Mouse (Mus musculus): ENCODE data around the gene Enpp3. TPM values are rescaled to one million over a fixed set of nuclear protein-coding genes. Genes with fewer than 3 reads are reported as not detected.
A peak's percentile ranks its signal among the peaks of the same experiment; 100 is the strongest.
"Not testable (repeated sequence)": the region's sequence is repeated elsewhere in the genome, so short reads cannot be mapped to it uniquely, and the experiment has no call there.

Enpp3 gene
- polyA plus RNA-seq, 1 experiment from 2014 or later = 9.2 TPM

DNA sequence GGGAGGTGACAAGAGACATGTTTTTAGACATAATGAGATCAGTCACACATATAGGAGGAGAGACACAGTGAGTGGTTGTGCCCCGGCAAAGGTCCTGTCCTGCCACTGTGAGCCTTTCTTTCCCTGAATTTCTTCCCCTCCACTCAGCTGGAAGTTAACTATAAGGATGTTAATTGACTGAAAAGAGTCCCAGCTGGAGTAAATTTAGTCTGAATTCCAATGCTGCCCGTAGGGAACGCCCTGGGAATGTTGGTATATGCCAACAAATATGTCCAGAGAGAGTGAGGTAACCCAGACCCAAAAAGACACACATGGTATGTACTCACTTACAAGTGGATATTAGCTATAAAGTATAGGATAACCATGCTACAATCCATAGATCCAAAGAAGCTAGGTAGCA lies 23.1 kb downstream of the Enpp3 start:
- no peaks in the 10 kb centered on the region for H3K36me3 ChIP-seq (replicated peaks; ENCODE audit: control insufficient read depth, insufficient read depth, low read depth, low read length)
- no peak overlapping the region for H3K9ac ChIP-seq (replicated peaks; ENCODE audit: low read length)
- WGBS = 41% methylated on average over 3 of the region's 3 CpGs
- H3K4me2 ChIP-seq (ENCODE audit: low read depth, low read length) = no peak overlapping the region
- DNase-seq (ENCODE audit: low spot score) = peak; percentile 43
- H3K27me3 ChIP-seq (ENCODE audit: control insufficient read depth, insufficient read depth, low read length) = no peaks in the 10 kb centered on the region
- no peak for ATAC-seq (replicated peaks; ENCODE audit: insufficient number of reproducible peaks, low FRiP score, low TSS enrichment, low read depth)
- H3K4me1 ChIP-seq (ENCODE audit: control insufficient read depth, insufficient read depth, low read length) = no peaks in the 10 kb centered on the region
- H3K4me3 ChIP-seq (ENCODE audit: low read depth, low read length) = no peak overlapping the region
- no peaks in the 10 kb centered on the region for H3K9me3 ChIP-seq (replicated peaks; ENCODE audit: control insufficient read depth, low read length)
- no peak overlapping the region for H3K27ac ChIP-seq (replicated peaks; ENCODE audit: low read depth, low read length)

DNA sequence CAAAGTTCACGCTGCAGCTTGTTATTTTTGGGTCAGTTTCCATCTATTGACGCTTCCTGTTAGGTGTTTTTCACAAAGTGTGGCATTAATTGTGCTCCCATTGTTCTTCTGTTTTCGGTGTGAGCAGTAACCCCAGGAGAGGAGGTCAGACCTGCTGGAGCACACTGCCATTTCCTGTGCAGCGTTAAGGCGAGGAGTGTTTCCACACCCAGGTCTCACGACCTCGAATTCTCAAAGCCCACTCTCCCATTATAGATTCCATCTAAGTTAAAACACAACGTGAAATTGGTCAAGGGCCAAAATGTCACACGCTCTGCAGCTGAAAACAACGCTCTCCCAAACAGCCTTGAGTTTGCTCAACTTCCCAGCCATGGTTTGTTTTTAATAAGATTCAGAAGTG lies 32.0 kb downstream of the Enpp3 start:
- no peaks in the 10 kb centered on the region for H3K9me3 ChIP-seq (replicated peaks; ENCODE audit: control insufficient read depth, low read length)
- DNase-seq (ENCODE audit: low spot score) = peak; percentile 34
- ATAC-seq (replicated peaks; ENCODE audit: insufficient number of reproducible peaks, low FRiP score, low TSS enrichment, low read depth) = no peak

DNA sequence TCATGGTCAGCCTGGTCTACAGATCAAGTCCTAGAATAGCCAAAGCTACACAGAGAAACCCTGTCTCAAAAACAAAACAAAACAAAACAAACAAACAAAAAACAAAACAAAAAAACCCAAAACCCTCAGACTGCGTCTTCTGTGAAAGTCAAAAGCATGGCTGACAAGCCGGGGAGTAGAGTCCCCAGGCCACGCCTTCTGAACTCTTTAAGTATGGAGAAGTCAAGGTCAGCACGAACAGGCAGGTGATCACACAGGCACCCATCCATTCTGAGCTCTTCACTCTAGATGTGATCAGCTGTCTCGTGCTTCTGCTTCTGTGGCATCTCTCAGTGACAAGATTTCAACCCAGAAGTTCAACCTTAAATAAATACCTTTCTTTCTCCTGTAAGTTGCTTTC lies 35.9 kb downstream of the Enpp3 start:
- no peaks in the 10 kb centered on the region for H3K36me3 ChIP-seq (replicated peaks; ENCODE audit: control insufficient read depth, insufficient read depth, low read depth, low read length)
- no peaks in the 10 kb centered on the region for H3K27me3 ChIP-seq (ENCODE audit: control insufficient read depth, insufficient read depth, low read length)

More for the DNA sequence above, 32.0 kb downstream of the Enpp3 start:
- no peaks in the 10 kb centered on the region for H3K4me1 ChIP-seq (ENCODE audit: control insufficient read depth, insufficient read depth, low read length)
- H3K27ac ChIP-seq (replicated peaks; ENCODE audit: low read depth, low read length) = no peak overlapping the region
- 33% methylated on average over 10 of the region's 10 CpGs for WGBS
- no peak overlapping the region for H3K9ac ChIP-seq (replicated peaks; ENCODE audit: low read length)
- H3K36me3 ChIP-seq (replicated peaks; ENCODE audit: control insufficient read depth, insufficient read depth, low read depth, low read length) = no peaks in the 10 kb centered on the region
- H3K4me2 ChIP-seq (ENCODE audit: low read depth, low read length) = no peak overlapping the region
- H3K4me3 ChIP-seq (ENCODE audit: low read depth, low read length) = no peak overlapping the region
- H3K27me3 ChIP-seq (ENCODE audit: control insufficient read depth, insufficient read depth, low read length) = no peaks in the 10 kb centered on the region

DNA sequence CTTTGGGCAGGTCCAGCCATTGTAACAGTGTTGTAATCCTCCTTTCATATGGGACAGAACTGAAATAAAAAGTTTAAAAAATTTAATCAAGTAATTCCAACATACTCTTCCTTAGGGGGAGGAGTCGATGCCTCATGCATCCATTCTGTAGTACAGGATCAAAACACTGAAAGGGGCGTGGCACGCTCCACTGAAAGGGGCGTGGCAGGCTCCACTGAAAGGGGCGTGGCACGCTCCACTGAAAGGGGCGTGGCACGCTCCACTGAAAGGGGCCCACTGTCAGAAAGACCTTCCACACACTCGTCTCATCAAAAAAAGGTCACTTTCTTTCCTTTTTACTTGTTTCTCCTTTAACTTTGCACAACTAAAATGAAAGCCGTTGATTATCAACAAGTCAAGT lies 36.7 kb downstream of the Enpp3 start:
- WGBS = 92% methylated on average over 10 of the region's 10 CpGs
- no peak overlapping the region for H3K4me2 ChIP-seq (ENCODE audit: low read depth, low read length)

More for the DNA sequence above, 35.9 kb downstream of the Enpp3 start:
- 90% methylated on average over 5 of the region's 5 CpGs for WGBS
- Histone ChIP-seq H3K4me2 (ENCODE audit: low read depth, low read length) (no peak overlapping the region), H3K4me1 (ENCODE audit: control insufficient read depth, insufficient read depth, low read length) (no peaks in the 10 kb centered on the region), H3K4me3 (ENCODE audit: low read depth, low read length) (no peak overlapping the region), H3K9me3 (replicated peaks; ENCODE audit: control insufficient read depth, low read length) (no peaks in the 10 kb centered on the region), H3K27ac (replicated peaks; ENCODE audit: low read depth, low read length) (no peak overlapping the region), H3K9ac (replicated peaks; ENCODE audit: low read length) (no peak overlapping the region)
- DNase-seq (ENCODE audit: low spot score) (no peak), ATAC-seq (replicated peaks; ENCODE audit: insufficient number of reproducible peaks, low FRiP score, low TSS enrichment, low read depth) (no peak)

DNA sequence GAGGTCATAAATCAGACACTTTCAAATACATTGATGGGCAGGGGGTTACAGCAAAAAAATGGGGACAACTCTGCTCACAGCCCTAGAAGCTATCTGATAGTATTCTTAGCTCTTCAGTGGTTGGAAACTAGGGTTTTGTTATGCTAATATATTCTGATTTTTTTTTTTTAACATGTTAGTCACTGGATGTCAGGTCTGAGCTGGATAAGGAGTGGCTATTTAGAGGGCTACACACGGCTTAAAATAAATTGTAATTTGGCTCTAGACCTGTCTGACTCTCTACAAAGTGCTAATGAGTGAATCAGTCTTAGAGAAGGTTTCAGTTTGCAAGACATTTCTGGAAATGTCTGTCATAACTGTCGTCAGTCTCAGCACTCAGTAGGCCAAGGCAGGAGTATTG lies 37.5 kb downstream of the Enpp3 start:
- ATAC-seq (replicated peaks; ENCODE audit: insufficient number of reproducible peaks, low FRiP score, low TSS enrichment, low read depth) = no peak
- no peak for DNase-seq (ENCODE audit: low spot score)
- Histone ChIP-seq H3K9me3 (replicated peaks; ENCODE audit: control insufficient read depth, low read length) (no peaks in the 10 kb centered on the region), H3K4me3 (ENCODE audit: low read depth, low read length) (no peak overlapping the region), H3K27ac (replicated peaks; ENCODE audit: low read depth, low read length) (no peak overlapping the region), H3K27me3 (ENCODE audit: control insufficient read depth, insufficient read depth, low read length) (no peaks in the 10 kb centered on the region), H3K4me2 (ENCODE audit: low read depth, low read length) (no peak overlapping the region), H3K4me1 (ENCODE audit: control insufficient read depth, insufficient read depth, low read length) (no peaks in the 10 kb centered on the region), H3K36me3 (replicated peaks; ENCODE audit: control insufficient read depth, insufficient read depth, low read depth, low read length) (no peaks in the 10 kb centered on the region), H3K9ac (replicated peaks; ENCODE audit: low read length) (no peak overlapping the region)
- WGBS = 74% methylated on average over 2 of the region's 2 CpGs

More for the DNA sequence above, 36.7 kb downstream of the Enpp3 start:
- H3K4me3 ChIP-seq (ENCODE audit: low read depth, low read length) = no peak overlapping the region
- H3K27ac ChIP-seq (replicated peaks; ENCODE audit: low read depth, low read length) = no peak overlapping the region
- H3K9me3 ChIP-seq (replicated peaks; ENCODE audit: control insufficient read depth, low read length) = no peaks in the 10 kb centered on the region
- DNase-seq (ENCODE audit: low spot score) = no peak
- no peaks in the 10 kb centered on the region for H3K4me1 ChIP-seq (ENCODE audit: control insufficient read depth, insufficient read depth, low read length)
- no peaks in the 10 kb centered on the region for H3K27me3 ChIP-seq (ENCODE audit: control insufficient read depth, insufficient read depth, low read length)
- H3K9ac ChIP-seq (replicated peaks; ENCODE audit: low read length) = no peak overlapping the region
- no peak for ATAC-seq (replicated peaks; ENCODE audit: insufficient number of reproducible peaks, low FRiP score, low TSS enrichment, low read depth)
- H3K36me3 ChIP-seq (replicated peaks; ENCODE audit: control insufficient read depth, insufficient read depth, low read depth, low read length) = no peaks in the 10 kb centered on the region

DNA sequence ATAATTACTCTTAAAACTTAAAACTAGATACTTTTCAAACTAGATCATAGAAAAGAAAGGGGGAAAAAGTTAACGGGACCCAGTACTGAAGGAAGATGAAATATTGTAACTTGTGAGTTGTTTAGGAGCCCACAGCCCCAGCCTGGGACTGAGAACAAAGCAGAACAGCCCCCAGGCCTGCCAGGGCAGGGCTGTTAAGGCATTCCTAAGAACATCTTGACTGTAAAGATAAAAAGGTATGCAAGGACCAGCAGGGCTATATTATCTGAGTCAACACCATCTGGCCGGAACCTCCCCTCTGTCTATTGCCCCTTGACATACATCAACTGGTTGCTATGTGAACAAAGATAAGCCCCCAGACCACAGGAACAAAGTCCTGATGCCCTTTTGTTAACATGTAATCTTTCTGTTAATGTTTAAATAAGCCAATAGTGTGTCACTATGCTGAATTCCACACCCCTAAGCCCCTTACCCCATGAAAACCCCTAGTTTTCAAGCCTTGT lies 39.8 kb downstream of the Enpp3 start:
- ATAC-seq (replicated peaks; ENCODE audit: insufficient number of reproducible peaks, low FRiP score, low TSS enrichment, low read depth); H3K4me3 ChIP-seq (ENCODE audit: low read depth, low read length); H3K27me3 ChIP-seq (ENCODE audit: control insufficient read depth, insufficient read depth, low read length); DNase-seq (ENCODE audit: low spot score); H3K9ac ChIP-seq (replicated peaks; ENCODE audit: low read length); H3K4me1 ChIP-seq (ENCODE audit: control insufficient read depth, insufficient read depth, low read length); H3K36me3 ChIP-seq (replicated peaks; ENCODE audit: control insufficient read depth, insufficient read depth, low read depth, low read length); H3K4me2 ChIP-seq (ENCODE audit: low read depth, low read length); H3K9me3 ChIP-seq (replicated peaks; ENCODE audit: control insufficient read depth, low read length); H3K27ac ChIP-seq (replicated peaks; ENCODE audit: low read depth, low read length): not testable (repeated sequence)
- 85% methylated on average over 2 of the region's 2 CpGs for WGBS

DNA sequence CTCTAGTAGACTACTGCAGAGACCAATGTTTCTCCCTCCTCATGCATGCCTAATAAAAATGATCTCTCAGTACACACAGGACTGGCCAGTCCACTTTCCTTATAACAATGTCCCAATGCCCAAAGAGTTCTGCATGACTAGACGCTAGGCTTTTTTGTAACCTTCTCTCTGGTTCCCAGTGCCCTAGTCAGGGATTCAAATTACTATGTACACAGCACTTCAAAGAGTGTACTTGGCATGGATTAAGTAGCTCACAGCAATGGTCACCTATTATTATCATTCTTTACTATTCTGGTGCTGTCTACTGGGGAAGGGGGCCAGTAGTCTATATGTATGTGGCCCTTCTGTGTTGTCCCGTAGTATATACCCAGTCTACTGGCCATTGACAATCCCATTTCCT lies 40.8 kb downstream of the Enpp3 start:
- Histone ChIP-seq H3K27ac (replicated peaks; ENCODE audit: low read depth, low read length) (no peak overlapping the region), H3K4me3 (ENCODE audit: low read depth, low read length) (no peak overlapping the region), H3K4me2 (ENCODE audit: low read depth, low read length) (no peak overlapping the region), H3K36me3 (replicated peaks; ENCODE audit: control insufficient read depth, insufficient read depth, low read depth, low read length) (no peaks in the 10 kb centered on the region), H3K9ac (replicated peaks; ENCODE audit: low read length) (no peak overlapping the region), H3K4me1 (ENCODE audit: control insufficient read depth, insufficient read depth, low read length) (no peaks in the 10 kb centered on the region), H3K9me3 (replicated peaks; ENCODE audit: control insufficient read depth, low read length) (no peaks in the 10 kb centered on the region), H3K27me3 (ENCODE audit: control insufficient read depth, insufficient read depth, low read length) (no peaks in the 10 kb centered on the region)
- ATAC-seq (replicated peaks; ENCODE audit: insufficient number of reproducible peaks, low FRiP score, low TSS enrichment, low read depth) (no peak), DNase-seq (ENCODE audit: low spot score) (no peak)
- 74% methylated on average over 2 of the region's 2 CpGs for WGBS

DNA sequence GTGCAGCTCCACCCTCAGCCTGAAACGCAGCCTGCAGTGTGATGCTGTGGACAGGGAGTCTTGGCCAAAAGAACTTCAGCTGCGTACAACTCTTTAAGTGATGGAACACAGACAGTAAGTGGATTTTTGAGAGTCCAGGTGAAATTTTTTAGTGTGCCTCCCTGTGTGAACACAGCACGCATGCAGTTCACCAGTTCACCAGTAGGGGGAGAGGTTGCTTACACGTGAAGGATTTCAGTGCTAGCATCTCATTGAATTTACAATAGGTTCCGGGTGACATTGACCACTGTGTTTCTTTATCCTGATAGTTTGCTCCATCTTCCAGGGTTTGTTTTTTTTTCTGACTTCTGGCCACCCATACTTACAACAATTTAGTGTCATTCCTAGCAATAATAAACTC lies 45.4 kb downstream of the Enpp3 start:
- DNase-seq (ENCODE audit: low spot score) = peak; percentile 84
- Histone ChIP-seq H3K4me3 (ENCODE audit: low read depth, low read length) (no peak overlapping the region), H3K4me2 (ENCODE audit: low read depth, low read length) (no peak overlapping the region), H3K27me3 (ENCODE audit: control insufficient read depth, insufficient read depth, low read length) (no peaks in the 10 kb centered on the region), H3K36me3 (replicated peaks; ENCODE audit: control insufficient read depth, insufficient read depth, low read depth, low read length) (no peaks in the 10 kb centered on the region), H3K9ac (replicated peaks; ENCODE audit: low read length) (no peak overlapping the region), H3K9me3 (replicated peaks; ENCODE audit: control insufficient read depth, low read length) (no peaks in the 10 kb centered on the region), H3K4me1 (ENCODE audit: control insufficient read depth, insufficient read depth, low read length) (no peaks in the 10 kb centered on the region), H3K27ac (replicated peaks; ENCODE audit: low read depth, low read length) (no peak overlapping the region)
- WGBS = 52% methylated on average over 5 of the region's 5 CpGs
- ATAC-seq (replicated peaks; ENCODE audit: insufficient number of reproducible peaks, low FRiP score, low TSS enrichment, low read depth) = no peak
